Mouse (Mus musculus): ENCODE data around the gene Olfr61. TPM values are rescaled to one million over a fixed set of nuclear protein-coding genes. Genes with fewer than 3 reads are reported as not detected.

Gene Olfr61
- polyA plus RNA-seq (2012; fragmentation: generic; extraction: Trizol): not detected

GRCm38 (mm10) chr7:140628670-140629069, at the start of gene Olfr61:
Olfr61 (plus strand) TSS chr7:140628970.

GRCm38 (mm10) chr7:140600969-140601368, 27.8 kb upstream of the Olfr61 start, which contains the start of gene Olfr46:
Olfr46 (plus strand) TSS chr7:140601269.

GRCm38 (mm10) chr7:140646152-140646551, 17.4 kb downstream of the Olfr61 start, which contains the start of gene Olfr53:
Olfr53 (plus strand) TSS chr7:140646452.

GRCm38 (mm10) chr7:140659630-140660029, 30.9 kb downstream of the Olfr61 start, which contains the start of gene Olfr539:
Olfr539 (plus strand) TSS chr7:140659930.

GRCm38 (mm10) chr7:140681651-140682050, 52.9 kb downstream of the Olfr61 start, which contains the start of gene Olfr45:
Olfr45 (plus strand) TSS chr7:140681951.

Other genes with a start within 250 kb of the Olfr61 start
- not detected for gene Olfr531, start 226.1 kb upstream of the Olfr61 start, polyA plus RNA-seq (2012; fragmentation: generic; extraction: Trizol)
- not detected for gene Olfr532, start 207.3 kb upstream of the Olfr61 start, polyA plus RNA-seq (2012; fragmentation: generic; extraction: Trizol)
- not detected for gene Olfr533, start 165.6 kb upstream of the Olfr61 start, polyA plus RNA-seq (2012; fragmentation: generic; extraction: Trizol)
- gene Olfr535, start 144.8 kb upstream of the Olfr61 start, polyA plus RNA-seq (2012; fragmentation: generic; extraction: Trizol): not detected
- gene Olfr536, start 121.6 kb upstream of the Olfr61 start, polyA plus RNA-seq (2012; fragmentation: generic; extraction: Trizol): not detected
- not detected for gene Olfr538, start 61.1 kb upstream of the Olfr61 start, polyA plus RNA-seq (2012; fragmentation: generic; extraction: Trizol)
- under 1 TPM in 1 of 2 experiments, not detected in 1; under 0.01 TPM for gene Olfr46, start 27.7 kb upstream of the Olfr61 start, polyA plus RNA-seq (2012; fragmentation: generic; extraction: Trizol)
- not detected for gene Olfr53, start 17.5 kb downstream of the Olfr61 start, polyA plus RNA-seq (2012; fragmentation: generic; extraction: Trizol)
- gene Olfr539, start 31.0 kb downstream of the Olfr61 start, polyA plus RNA-seq (2012; fragmentation: generic; extraction: Trizol): under 1 TPM in 1 of 2 experiments, not detected in 1; under 0.01 TPM
- not detected for gene Olfr45, start 53.0 kb downstream of the Olfr61 start, polyA plus RNA-seq (2012; fragmentation: generic; extraction: Trizol)
- not detected for gene Olfr541, start 68.3 kb downstream of the Olfr61 start, polyA plus RNA-seq (2012; fragmentation: generic; extraction: Trizol)
- gene Cyp2e1, start 134.8 kb downstream of the Olfr61 start, polyA plus RNA-seq (2012; fragmentation: generic; extraction: Trizol): under 1 TPM in 1 of 2 experiments, not detected in 1; 0.01 TPM
- gene Syce1, start 158.9 kb downstream of the Olfr61 start, polyA plus RNA-seq (2012; fragmentation: generic; extraction: Trizol): not detected
- under 1 TPM in 1 of 2 experiments, not detected in 1; 0.02 TPM for gene Zfp941, start 193.2 kb downstream of the Olfr61 start, polyA plus RNA-seq (2012; fragmentation: generic; extraction: Trizol)
- gene Urah, start 206.0 kb downstream of the Olfr61 start, polyA plus RNA-seq (2012; fragmentation: generic; extraction: Trizol): under 1 TPM; 0.09 TPM
- not detected for gene Scgb1c1, start 216.6 kb downstream of the Olfr61 start, polyA plus RNA-seq (2012; fragmentation: generic; extraction: Trizol)
- under 1 TPM in 1 of 2 experiments, not detected in 1; 0.05 TPM for gene Odf3, start 218.8 kb downstream of the Olfr61 start, polyA plus RNA-seq (2012; fragmentation: generic; extraction: Trizol)
- not detected for gene Gm45785, start 227.4 kb downstream of the Olfr61 start, polyA plus RNA-seq (2012; fragmentation: generic; extraction: Trizol)
- 10 to 100 TPM; 19.4 to 29.0 TPM for gene Ric8a, start 228.0 kb downstream of the Olfr61 start, polyA plus RNA-seq (2012; fragmentation: generic; extraction: Trizol)
- 10 to 100 TPM; 11.9 to 31.0 TPM for gene Bet1l, start 228.6 kb downstream of the Olfr61 start, polyA plus RNA-seq (2012; fragmentation: generic; extraction: Trizol)

Measured in C3H10T1/2 (cell line).